Mouse (Mus musculus): ENCODE results near the gene Akna. TPM values are rescaled to one million over a fixed set of nuclear protein-coding genes. Genes with fewer than 3 reads are reported as not detected.

Gene Akna
- polyA plus RNA-seq, 1 experiment: 61.0 TPM

DNA sequence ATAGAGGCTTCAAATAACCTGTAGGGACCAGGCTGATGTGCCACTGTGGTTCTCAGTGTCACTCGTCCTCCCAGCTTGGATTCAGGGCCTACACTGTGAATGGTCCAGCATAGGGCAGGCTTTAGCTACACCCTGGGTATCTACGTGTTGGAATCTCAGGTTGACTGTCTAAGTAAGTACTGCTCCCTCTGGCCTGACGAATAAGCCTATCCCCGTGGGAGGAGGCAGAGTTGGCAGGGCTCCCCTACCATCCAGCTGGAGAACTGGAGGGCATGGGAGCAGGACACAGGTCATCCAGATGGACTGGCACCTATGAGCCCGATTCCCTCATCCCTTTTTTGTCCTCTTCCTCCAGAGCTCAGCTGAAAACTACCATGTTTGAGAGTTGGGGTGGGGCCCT, 34.8 kb upstream of the Akna start:
- Histone ChIP-seq H3K27ac (ENCODE audit: control insufficient read depth, insufficient read depth, low read depth, low read length) (no peak overlapping the region), H3K27me3 (ENCODE audit: control insufficient read depth, insufficient read depth, low read length) (no peaks in the 10 kb centered on the region), H3K4me1 (ENCODE audit: control insufficient read depth, insufficient read depth, low read length) (no peaks in the 10 kb centered on the region), H3K36me3 (ENCODE audit: control insufficient read depth, insufficient read depth, low read length) (no peaks in the 10 kb centered on the region), H3K4me3 (ENCODE audit: control insufficient read depth, low read depth, low read length) (no peak overlapping the region)
- TF ChIP-seq CTCF (IDR thresholded peaks at IDR 0.05; ENCODE audit: control insufficient read depth, insufficient read depth, insufficient replicate concordance, low read depth, low read length) (no peak), POLR2A (IDR thresholded peaks at IDR 0.05; ENCODE audit: control insufficient read depth, low read depth, low read length) (no peak)

DNA sequence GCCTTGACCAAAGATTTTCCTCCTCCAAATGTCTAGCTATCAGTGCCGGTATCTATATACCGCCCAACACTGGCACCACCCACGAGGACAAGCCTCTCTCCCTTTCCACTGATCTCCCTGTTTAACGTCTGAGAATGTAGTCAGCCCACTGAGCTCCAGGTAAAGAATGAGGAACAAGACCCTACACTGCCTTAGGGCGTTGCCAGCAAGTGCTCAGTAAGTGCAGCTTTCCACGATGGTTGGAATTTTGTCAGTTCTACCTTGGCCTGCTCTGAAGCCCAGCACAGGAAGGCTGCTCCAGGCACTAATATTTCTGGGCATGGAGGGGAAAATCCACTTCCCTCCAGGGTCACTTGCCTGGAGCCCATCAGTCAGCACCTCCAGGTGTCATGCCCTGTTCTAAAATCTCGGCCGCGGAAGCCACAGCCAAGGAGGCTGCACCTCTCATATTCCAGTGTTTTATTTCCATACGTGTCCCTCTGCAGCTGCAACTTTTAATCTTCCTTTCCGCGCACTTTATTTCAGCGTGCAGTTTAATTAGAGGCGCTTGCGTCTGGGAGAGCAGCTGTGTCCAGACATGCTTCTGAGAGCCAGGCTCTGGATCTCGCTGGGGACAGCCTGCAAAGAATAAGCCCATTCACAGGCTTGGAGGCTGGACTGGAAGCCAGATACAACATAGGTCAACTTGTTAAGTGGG, 34.1 kb upstream of the Akna start:
- no peak overlapping the region for H3K4me3 ChIP-seq (ENCODE audit: control insufficient read depth, low read depth, low read length)
- no peaks in the 10 kb centered on the region for H3K36me3 ChIP-seq (ENCODE audit: control insufficient read depth, insufficient read depth, low read length)
- no peaks in the 10 kb centered on the region for H3K27me3 ChIP-seq (ENCODE audit: control insufficient read depth, insufficient read depth, low read length)
- no peak overlapping the region for H3K27ac ChIP-seq (ENCODE audit: control insufficient read depth, insufficient read depth, low read depth, low read length)
- TF ChIP-seq POLR2A (IDR thresholded peaks at IDR 0.05; ENCODE audit: control insufficient read depth, low read depth, low read length): no peak
- no peak for TF ChIP-seq CTCF (IDR thresholded peaks at IDR 0.05; ENCODE audit: control insufficient read depth, insufficient read depth, insufficient replicate concordance, low read depth, low read length)
- H3K4me1 ChIP-seq (ENCODE audit: control insufficient read depth, insufficient read depth, low read length): no peaks in the 10 kb centered on the region

GRCm38 (mm10) chr4:63435402-63435801, 32.2 kb upstream of the Akna start:
- Histone ChIP-seq H3K4me3 (ENCODE audit: control insufficient read depth, low read depth, low read length) (no peak overlapping the region), H3K4me1 (ENCODE audit: control insufficient read depth, insufficient read depth, low read length) (no peaks in the 10 kb centered on the region), H3K36me3 (ENCODE audit: control insufficient read depth, insufficient read depth, low read length) (no peaks in the 10 kb centered on the region), H3K27ac (ENCODE audit: control insufficient read depth, insufficient read depth, low read depth, low read length) (no peak overlapping the region), H3K27me3 (ENCODE audit: control insufficient read depth, insufficient read depth, low read length) (no peaks in the 10 kb centered on the region)
- TF ChIP-seq POLR2A (IDR thresholded peaks at IDR 0.05; ENCODE audit: control insufficient read depth, low read depth, low read length): no peak
- TF ChIP-seq CTCF (IDR thresholded peaks at IDR 0.05; ENCODE audit: control insufficient read depth, insufficient read depth, insufficient replicate concordance, low read depth, low read length): no peak

DNA sequence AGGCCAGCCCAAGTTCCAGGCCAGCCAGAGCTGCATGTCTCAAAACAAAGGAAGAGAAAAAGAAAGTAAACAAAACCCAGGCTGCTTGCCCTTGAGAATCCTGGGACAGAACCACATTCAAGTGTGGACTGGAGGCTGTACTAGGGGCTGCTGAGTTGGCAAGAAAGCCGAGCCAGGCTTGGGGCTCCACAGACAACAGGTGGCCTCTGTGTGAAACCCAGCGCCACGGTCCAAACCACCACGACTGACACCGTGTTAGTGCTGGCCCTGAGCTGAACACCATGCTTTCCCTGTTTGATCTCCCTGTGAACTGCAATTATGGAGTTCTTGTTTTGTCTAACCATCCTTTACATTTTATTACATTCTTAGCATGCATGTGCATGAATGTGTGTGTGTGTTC, 27.9 kb upstream of the Akna start:
- TF ChIP-seq CTCF (IDR thresholded peaks at IDR 0.05; ENCODE audit: control insufficient read depth, insufficient read depth, insufficient replicate concordance, low read depth, low read length) (no peak), POLR2A (IDR thresholded peaks at IDR 0.05; ENCODE audit: control insufficient read depth, low read depth, low read length) (no peak)
- no peaks in the 10 kb centered on the region for H3K36me3 ChIP-seq (ENCODE audit: control insufficient read depth, insufficient read depth, low read length)

GRCm38 (mm10) chr4:63430357-63430756, 27.2 kb upstream of the Akna start:
- Histone ChIP-seq H3K4me1 (ENCODE audit: control insufficient read depth, insufficient read depth, low read length) (no peaks in the 10 kb centered on the region), H3K4me3 (ENCODE audit: control insufficient read depth, low read depth, low read length) (no peak overlapping the region), H3K27ac (ENCODE audit: control insufficient read depth, insufficient read depth, low read depth, low read length) (no peak overlapping the region), H3K27me3 (ENCODE audit: control insufficient read depth, insufficient read depth, low read length) (no peaks in the 10 kb centered on the region), H3K36me3 (ENCODE audit: control insufficient read depth, insufficient read depth, low read length) (no peaks in the 10 kb centered on the region)
- TF ChIP-seq CTCF (IDR thresholded peaks at IDR 0.05; ENCODE audit: control insufficient read depth, insufficient read depth, insufficient replicate concordance, low read depth, low read length) (no peak), POLR2A (IDR thresholded peaks at IDR 0.05; ENCODE audit: control insufficient read depth, low read depth, low read length) (no peak)

More for the DNA sequence above, 27.9 kb upstream of the Akna start:
- Histone ChIP-seq H3K27me3 (ENCODE audit: control insufficient read depth, insufficient read depth, low read length) (no peaks in the 10 kb centered on the region), H3K27ac (ENCODE audit: control insufficient read depth, insufficient read depth, low read depth, low read length) (no peak overlapping the region), H3K4me3 (ENCODE audit: control insufficient read depth, low read depth, low read length) (no peak overlapping the region), H3K4me1 (ENCODE audit: control insufficient read depth, insufficient read depth, low read length) (no peaks in the 10 kb centered on the region)

GRCm38 (mm10) chr4:63426308-63426707, 23.2 kb upstream of the Akna start:
- Histone ChIP-seq H3K4me1 (ENCODE audit: control insufficient read depth, insufficient read depth, low read length) (no peaks in the 10 kb centered on the region), H3K27me3 (ENCODE audit: control insufficient read depth, insufficient read depth, low read length) (no peaks in the 10 kb centered on the region), H3K36me3 (ENCODE audit: control insufficient read depth, insufficient read depth, low read length) (no peaks in the 10 kb centered on the region), H3K4me3 (ENCODE audit: control insufficient read depth, low read depth, low read length) (no peak overlapping the region), H3K27ac (ENCODE audit: control insufficient read depth, insufficient read depth, low read depth, low read length) (no peak overlapping the region)
- no peak for TF ChIP-seq POLR2A (IDR thresholded peaks at IDR 0.05; ENCODE audit: control insufficient read depth, low read depth, low read length)
- TF ChIP-seq CTCF (IDR thresholded peaks at IDR 0.05; ENCODE audit: control insufficient read depth, insufficient read depth, insufficient replicate concordance, low read depth, low read length): no peak

DNA sequence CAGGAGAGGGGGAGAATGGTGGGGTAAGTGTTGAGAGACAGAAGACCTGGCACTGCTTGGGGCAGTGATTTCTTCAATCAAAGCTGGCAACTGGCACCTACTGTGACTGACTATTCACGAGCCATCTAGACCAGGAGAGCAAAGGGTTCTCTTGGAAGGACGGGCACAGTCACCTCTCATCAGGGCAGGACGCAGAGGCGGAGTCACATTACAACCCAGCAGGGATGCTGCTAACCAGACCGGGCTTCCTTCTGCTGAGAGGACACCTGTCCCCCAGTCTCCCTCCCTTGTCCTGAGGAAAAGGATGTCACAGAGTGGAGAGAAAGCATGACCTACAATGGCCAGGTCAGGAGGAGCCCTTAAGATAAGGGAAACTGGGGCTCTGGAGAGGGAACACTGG, 20.7 kb upstream of the Akna start:
- TF ChIP-seq POLR2A (IDR thresholded peaks at IDR 0.05; ENCODE audit: control insufficient read depth, low read depth, low read length) (no peak), CTCF (IDR thresholded peaks at IDR 0.05; ENCODE audit: control insufficient read depth, insufficient read depth, insufficient replicate concordance, low read depth, low read length) (no peak)
- no peaks in the 10 kb centered on the region for H3K4me1 ChIP-seq (ENCODE audit: control insufficient read depth, insufficient read depth, low read length)
- H3K4me3 ChIP-seq (ENCODE audit: control insufficient read depth, low read depth, low read length): no peak overlapping the region
- no peaks in the 10 kb centered on the region for H3K27me3 ChIP-seq (ENCODE audit: control insufficient read depth, insufficient read depth, low read length)
- no peak overlapping the region for H3K27ac ChIP-seq (ENCODE audit: control insufficient read depth, insufficient read depth, low read depth, low read length)
- H3K36me3 ChIP-seq (ENCODE audit: control insufficient read depth, insufficient read depth, low read length): no peaks in the 10 kb centered on the region
